Mouse (Mus musculus): ENCODE results near the gene Mboat2. TPM values are rescaled to one million over a fixed set of nuclear protein-coding genes. Genes with fewer than 3 reads are reported as not detected.
A peak's percentile ranks its signal among the peaks of the same experiment; 100 is the strongest.

The Mboat2 gene
- total RNA-seq (2017), result 0.23 and 5.9 TPM in 2 replicates

DNA sequence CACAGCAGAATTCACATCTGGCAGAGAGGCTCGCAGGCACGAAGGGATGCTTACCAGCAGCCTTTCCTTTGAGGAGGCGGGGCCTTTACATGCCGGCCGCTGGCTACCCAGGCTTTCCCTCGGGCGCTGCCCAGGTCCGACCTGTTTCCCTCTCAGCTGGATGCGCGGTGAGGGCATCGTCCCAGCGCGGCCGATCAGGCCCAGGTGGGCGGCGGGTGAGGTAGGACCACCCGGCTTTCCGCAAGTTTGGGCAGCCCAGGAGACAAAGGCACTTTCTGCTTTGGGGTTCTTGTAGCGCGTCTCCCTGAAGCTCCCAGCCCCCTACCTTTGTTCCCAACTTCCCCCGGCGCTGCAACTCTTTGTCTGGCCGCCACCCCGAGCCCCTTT is at the start of gene Mboat2:
Gene Mboat2, plus strand, starts transcription at position 114 of the 387 bp plus-strand sequence.
- peak; percentile 16; the same call in 1 of the 2 replicates for ATAC-seq (ENCODE audit: extremely low read depth, insufficient number of reproducible peaks, low FRiP score, poor library complexity, severe bottlenecking)

DNA sequence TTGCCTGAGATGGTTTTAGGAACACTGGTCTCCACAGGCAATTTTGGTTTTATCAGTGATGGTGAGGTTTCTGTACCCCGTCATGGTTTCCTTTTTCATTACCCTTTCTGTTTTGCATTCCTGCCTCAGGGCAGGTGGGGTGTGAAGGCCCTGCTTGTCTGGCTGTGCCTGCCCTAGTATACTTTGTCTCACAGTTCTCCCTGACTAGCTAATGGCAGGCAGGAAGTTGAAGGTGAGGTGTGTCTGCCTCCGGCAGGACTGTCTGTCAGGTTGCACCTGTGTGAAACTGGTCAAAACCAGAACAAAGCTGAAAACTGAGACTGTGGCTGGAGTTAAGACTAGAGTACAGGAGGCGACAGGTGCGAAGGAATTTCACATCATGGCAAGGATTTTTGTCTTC is 46.9 kb upstream of the Mboat2 start:
- no peak for ATAC-seq (ENCODE audit: extremely low read depth, insufficient number of reproducible peaks, low FRiP score, poor library complexity, severe bottlenecking)

- ATAC-seq (ENCODE audit: extremely low read depth, insufficient number of reproducible peaks, low FRiP score, poor library complexity, severe bottlenecking), result no peak
Observed at GRCm38 (mm10) chr12:24785882-24786281, 44.8 kb upstream of the Mboat2 start.

DNA sequence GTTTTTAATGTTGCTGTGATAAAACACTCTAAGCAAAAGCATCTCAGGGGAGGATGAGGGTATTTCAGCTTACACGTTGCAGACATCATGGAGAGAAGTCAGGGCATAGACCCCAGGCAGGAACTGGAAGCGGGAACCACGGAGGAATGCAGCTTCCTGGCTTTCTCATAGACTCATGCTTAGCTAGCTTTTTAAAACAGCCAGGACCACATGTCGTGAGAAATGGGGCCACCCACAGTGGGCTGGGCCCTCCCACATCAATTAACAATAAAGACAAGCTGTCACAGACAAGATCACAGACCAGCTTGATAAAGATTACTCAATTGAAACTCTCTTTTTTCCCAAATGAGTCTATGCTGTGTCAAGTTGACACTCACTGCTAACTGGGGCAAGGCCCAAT is 44.4 kb upstream of the Mboat2 start:
- ATAC-seq (ENCODE audit: extremely low read depth, insufficient number of reproducible peaks, low FRiP score, poor library complexity, severe bottlenecking), result no peak

GRCm38 (mm10) chr12:24789659-24790058 is 41.0 kb upstream of the Mboat2 start:
- ATAC-seq (ENCODE audit: extremely low read depth, insufficient number of reproducible peaks, low FRiP score, poor library complexity, severe bottlenecking), result no peak

DNA sequence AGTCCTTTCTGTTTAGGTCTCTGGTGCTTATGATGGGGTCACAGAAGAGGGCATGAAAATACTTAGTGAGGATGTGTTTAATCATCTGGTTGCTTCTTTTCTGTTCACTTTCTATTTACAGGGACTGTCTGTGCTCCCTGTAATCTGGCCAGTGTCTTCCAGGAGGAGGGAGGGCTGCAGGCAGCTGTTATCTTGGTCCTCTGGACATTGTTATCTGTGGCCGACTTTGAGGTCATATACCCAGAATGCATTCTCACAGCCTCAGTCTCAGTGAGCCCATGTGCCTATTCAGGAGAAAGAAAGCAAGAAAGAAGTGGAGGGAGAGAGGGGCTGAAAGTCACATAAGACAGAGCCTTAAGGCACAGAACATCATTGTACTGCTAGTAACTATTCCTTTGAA is 19.4 kb upstream of the Mboat2 start:
- no peak for ATAC-seq (ENCODE audit: extremely low read depth, insufficient number of reproducible peaks, low FRiP score, poor library complexity, severe bottlenecking)

DNA sequence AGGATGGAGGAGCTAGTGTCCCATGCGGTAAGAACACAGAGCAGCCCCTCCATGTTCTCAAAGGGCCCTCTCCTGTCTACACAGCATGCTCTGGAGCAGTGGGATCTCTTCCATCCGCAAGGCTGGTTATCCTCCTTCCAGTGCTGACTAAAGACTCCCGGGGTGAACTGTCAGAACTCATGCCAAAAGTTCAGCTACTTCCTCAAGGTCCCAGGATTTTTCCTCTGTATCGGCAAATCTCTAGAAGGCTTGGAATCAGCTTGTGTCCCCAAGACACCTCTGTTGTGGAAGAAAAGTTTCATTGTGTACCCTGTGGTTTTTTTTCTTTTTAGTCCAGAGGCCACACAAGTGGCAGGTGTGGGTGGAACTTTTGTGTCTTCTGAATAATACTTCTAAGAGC is 18.8 kb upstream of the Mboat2 start:
- ATAC-seq (ENCODE audit: extremely low read depth, insufficient number of reproducible peaks, low FRiP score, poor library complexity, severe bottlenecking), result no peak

DNA sequence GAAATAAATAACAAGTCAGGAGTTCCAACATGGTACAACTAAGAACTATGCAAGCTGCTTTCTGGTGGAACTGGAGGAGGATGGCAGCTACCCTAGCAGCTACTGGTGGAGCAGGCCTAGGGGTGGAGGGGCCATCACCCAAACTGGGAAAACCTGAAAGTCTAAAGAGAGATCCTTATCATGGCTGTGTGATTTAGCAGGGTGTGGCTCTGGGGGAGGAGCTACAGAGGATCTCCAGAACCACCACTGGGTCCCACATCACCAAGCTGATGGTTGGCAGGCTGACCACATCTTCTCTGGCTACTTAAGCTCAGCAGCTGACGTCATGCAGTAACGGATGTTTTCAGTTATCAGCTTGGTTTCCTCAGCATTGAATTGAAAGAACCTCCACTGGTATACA is 7.8 kb upstream of the Mboat2 start:
- no peak for ATAC-seq (ENCODE audit: extremely low read depth, insufficient number of reproducible peaks, low FRiP score, poor library complexity, severe bottlenecking)

DNA sequence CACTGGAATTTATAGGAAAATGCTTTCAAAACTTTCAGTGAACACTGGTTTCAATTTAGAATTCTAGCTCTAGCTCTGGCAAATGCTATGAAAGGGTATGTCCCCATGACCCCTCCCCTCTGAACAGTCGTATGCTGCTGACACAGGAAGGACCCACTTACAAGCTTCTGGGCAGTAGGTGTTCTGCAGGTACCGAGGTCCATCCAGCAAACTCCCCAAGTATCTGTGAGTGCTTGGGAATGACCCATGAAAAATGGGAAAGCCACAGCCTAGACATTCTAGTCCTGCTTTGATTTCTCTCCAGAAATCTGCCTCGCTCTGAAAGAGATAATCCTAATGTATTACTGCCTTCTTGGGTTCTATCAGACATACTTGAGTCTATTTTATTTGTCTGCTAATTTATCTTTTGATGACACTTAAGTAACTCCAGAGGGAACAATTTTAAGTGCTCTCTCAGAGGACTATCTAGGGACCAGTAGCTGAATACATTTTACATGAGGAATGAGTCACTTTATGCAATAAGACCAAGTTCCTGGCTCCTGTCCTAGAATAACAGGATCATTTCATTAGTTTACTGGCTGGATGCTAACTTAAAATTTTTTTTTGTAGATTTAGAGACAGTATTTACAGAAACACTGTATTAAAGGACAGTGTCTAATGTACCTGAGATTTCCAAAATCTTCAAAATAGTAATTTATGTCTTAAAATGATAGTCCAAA is 6.9 kb upstream of the Mboat2 start:
- no peak for ATAC-seq (ENCODE audit: extremely low read depth, insufficient number of reproducible peaks, low FRiP score, poor library complexity, severe bottlenecking)

DNA sequence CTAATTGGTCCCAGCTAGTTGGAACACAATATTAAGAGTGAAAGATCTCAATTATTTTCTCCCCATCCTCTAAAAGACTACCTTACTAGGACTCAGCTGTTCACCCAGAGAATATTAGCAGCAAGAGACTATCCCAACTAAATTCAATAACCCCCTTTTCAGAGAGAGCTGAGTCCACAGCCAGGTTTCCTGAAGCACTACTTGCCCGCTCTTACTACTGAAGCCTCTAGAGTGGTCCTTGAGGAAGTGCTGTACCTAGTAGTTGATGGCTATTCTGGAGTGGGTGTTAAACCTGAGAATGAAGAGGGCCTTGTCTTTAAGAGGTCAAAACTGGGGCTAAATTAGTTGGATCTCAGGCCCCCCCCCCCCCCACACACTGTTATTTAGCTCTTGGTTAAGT is 593 bp upstream of the Mboat2 start:
- no peak for ATAC-seq (ENCODE audit: extremely low read depth, insufficient number of reproducible peaks, low FRiP score, poor library complexity, severe bottlenecking)

DNA sequence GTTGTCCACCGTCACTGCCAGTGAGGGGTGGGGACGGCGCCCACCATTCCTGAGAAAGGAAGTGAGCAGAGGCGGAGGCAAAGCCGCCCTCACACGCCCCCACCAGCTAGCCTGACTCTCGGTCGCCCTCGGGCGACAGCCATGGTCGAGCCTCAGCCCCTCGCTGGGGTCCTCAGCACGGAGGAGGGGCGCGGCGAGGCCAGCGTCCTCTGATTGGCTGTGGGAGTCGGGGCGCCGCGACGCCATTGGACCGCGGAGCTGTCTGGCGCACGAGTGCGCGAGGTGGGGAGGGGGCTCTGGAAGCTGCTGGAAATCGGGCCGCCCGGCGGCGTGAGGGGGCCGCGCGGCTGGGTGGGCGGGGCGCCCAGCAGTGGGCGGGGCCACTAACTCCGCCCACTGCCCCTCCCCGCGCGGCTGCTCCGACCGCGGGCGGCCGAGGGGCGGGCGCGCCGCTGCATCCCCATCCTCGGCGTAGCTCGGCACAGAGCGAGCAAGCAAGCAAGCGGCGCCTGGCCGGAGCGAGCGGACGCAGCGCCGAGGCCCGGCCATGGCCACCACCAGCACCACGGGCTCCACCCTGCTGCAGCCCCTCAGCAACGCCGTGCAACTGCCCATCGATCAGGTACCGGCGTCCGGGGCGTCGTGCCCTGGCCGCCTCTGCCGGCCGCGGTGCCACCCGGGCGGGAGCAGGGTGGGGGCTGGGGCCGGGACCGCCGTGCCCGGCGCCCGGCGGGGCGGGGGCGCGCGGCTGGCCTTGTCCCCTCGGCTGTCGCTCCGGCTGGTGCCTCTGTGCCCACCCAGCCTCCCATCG is 679 bp downstream of the Mboat2 start:
- 0 out of 2 replicates have a peak, but pooled peaks have one; percentile 9 for ATAC-seq (ENCODE audit: extremely low read depth, insufficient number of reproducible peaks, low FRiP score, poor library complexity, severe bottlenecking)

- ATAC-seq (ENCODE audit: extremely low read depth, insufficient number of reproducible peaks, low FRiP score, poor library complexity, severe bottlenecking), result no peak
Observed at GRCm38 (mm10) chr12:24831964-24832427, 1.3 kb downstream of the Mboat2 start.

DNA sequence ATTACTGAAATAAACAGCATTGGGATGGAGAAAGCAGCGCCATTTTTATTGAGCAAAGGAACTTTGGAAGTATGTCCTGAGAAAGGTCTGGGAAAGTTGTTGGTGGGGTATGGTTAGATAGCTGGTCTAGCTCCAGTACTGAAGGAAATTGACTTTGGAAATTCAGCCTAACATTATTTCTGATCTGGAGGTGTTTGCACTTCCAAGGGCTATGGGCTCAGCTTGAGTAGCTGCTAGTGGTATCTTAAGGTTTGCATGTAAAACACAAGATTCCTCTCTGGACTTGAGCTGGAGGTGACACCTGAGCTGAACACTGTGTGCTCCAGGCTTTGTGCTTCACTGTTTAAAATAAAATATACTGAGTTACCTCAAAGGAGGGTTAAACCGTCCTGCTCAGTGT is 1.8 kb downstream of the Mboat2 start:
- ATAC-seq (ENCODE audit: extremely low read depth, insufficient number of reproducible peaks, low FRiP score, poor library complexity, severe bottlenecking), result no peak

DNA sequence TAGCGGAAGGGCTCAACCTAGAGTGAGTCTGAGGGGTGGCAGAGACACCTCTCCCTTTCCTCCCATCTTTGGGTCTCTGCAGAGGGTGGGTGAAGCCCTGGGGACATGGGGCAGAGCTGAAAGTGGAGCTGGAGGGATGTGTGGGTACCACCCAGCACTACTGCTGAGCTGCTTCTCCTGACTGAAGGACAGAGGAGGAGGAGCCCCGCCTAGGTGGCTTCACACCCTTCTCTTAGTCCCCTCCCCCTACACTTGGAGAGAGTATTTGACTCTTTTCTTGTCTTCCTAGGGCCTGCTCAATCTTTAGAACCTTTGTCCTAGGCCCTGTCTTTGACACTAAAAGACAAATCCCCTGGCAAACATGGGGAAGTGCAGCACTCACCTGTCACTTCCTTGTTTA is 7.3 kb downstream of the Mboat2 start:
- ATAC-seq (ENCODE audit: extremely low read depth, insufficient number of reproducible peaks, low FRiP score, poor library complexity, severe bottlenecking), result no peak

DNA sequence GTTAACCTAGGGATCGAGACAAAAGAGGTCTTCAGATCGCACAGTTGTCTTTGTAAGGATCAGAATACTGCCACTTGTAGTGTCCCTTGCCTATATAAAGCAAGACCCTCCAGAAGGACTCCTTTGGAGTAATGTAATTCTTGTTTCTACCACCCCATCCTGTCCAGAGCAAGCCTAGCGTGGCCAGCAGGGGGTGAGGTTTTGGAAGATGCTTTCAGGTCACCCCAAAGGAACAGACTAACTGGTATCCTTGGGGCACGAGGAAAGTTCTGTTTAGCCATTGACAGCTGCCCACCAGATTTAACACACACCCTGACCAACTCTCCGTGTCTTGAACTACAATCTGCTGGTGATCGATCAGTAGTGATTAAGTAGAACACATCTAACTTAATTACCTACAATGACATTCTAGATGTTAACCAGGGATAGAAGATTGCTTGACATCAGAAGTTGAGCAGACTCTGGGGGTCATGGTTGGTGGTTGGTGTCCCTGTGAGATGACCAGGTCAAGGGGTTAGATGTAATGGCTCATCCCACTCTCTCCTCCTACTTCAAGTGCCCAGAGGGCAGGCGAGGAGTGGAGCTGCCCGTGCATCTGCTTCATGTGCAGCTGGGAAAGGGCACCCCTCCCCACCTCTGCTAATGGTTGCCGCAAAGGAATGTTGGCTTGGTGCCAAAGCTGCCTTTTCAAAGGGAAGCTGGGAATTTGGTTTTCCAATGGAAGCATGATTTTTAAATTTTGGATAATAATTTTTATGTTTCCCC is 10.6 kb downstream of the Mboat2 start:
- ATAC-seq (ENCODE audit: extremely low read depth, insufficient number of reproducible peaks, low FRiP score, poor library complexity, severe bottlenecking), result no peak

- no peak for ATAC-seq (ENCODE audit: extremely low read depth, insufficient number of reproducible peaks, low FRiP score, poor library complexity, severe bottlenecking)
Observed at GRCm38 (mm10) chr12:24842299-24842910, 11.7 kb downstream of the Mboat2 start.

GRCm38 (mm10) chr12:24843395-24844072 is 12.9 kb downstream of the Mboat2 start:
- ATAC-seq (ENCODE audit: extremely low read depth, insufficient number of reproducible peaks, low FRiP score, poor library complexity, severe bottlenecking), result no peak

GRCm38 (mm10) chr12:24845344-24845743 is 14.7 kb downstream of the Mboat2 start:
- ATAC-seq (ENCODE audit: extremely low read depth, insufficient number of reproducible peaks, low FRiP score, poor library complexity, severe bottlenecking), result no peak

DNA sequence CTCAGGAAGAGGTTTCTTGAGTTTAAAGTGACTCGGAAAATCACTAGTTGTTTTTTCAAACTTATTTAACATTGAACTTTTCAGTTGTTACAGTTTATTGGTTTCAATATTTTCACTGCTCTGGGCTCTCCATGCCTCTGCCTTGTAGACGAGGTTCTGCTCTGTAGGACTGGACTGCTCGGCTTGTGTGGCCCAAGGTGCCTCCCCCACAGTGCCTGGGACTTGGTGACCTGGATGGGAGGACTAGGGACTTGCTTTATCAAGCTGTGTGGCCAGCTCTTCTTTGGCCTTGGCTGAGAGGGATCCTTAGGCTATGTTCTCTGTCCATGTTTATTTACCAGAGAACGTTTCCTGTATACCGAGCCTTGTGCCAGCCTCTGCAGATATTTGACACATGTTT is 17.4 kb downstream of the Mboat2 start:
- ATAC-seq (ENCODE audit: extremely low read depth, insufficient number of reproducible peaks, low FRiP score, poor library complexity, severe bottlenecking), result no peak
